Mouse (Mus musculus): ENCODE measurements at regions not wholly inside any gene's neighbourhood (a gene's known extent, or its start where the extent isn't known, plus 50 kb on each side); places are given as distances from the start of the nearest gene placed in this dataset.

DNA sequence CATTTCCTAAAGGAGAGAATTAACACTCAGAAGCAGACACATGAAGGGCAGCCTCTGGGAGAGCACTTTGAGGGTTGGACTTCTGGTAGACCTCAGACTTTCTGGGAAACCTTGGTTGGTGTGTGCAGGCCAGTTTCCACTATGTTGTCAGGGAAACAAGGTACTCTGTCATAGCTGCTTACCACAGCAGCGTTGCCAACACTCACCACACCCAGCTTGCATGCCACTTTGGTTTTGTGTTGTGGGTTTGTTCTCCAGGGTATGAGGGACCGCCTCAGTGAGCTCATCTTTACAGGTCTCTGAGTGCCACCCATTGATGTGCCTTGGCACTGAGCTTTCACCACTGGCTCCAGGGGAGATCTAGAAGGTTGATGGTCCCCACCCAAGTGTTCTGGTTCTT is 62.8 kb upstream of the Ywhaq start:
- peak; percentile 10 for DNase-seq

- DNase-seq: no peak
Measured at GRCm38 (mm10) chr12:21479251-21479650, 61.8 kb upstream of the Ywhaq start.

- DNase-seq: no peak
Measured at GRCm38 (mm10) chr12:21476516-21476915, 59.1 kb upstream of the Ywhaq start.

GRCm38 (mm10) chr12:21472951-21473710 is 55.7 kb upstream of the Ywhaq start:
- no peak for DNase-seq

- DNase-seq: no peak
Measured at GRCm38 (mm10) chr12:21472487-21472886, 55.0 kb upstream of the Ywhaq start.

DNA sequence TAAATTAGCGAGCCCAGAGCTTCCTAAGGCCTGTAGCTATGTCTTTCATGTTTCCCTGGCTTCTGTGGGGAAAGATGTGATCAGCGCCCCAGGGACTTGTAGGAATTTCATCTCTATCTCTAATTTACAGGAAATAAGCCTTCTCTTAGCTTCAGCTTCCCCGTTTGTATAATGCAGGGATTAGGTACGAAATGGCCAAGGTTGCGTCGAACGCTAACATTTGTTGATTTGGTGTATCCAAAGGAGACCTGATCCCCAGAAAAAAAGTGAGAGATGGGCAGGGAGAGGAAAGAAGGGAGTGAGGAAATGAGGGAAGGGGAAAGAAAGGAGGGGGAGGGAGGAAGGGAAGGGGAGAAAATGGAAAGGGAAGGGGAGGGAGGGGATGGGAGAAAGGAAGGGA is 54.5 kb upstream of the Ywhaq start:
- no peak for DNase-seq

DNA sequence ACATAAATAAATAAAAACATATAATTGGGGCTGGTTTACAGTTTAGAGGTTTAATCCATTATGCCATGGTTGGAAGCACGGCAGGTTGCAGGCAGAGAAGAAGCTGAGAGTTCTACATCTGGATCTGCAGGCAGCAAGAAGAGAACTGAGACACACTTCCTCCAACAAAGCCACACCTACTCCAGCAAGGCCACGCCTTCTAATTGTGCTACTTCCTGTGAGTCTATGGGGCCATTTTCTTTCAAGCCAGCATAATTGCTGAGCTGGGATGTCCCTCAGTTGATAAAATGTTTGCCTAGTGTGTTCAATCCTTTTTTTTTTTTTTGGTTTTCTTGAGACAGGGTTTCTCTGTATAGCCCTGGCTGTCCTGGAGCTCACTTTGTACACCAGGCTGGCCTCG is 52.8 kb upstream of the Ywhaq start:
- no peak for DNase-seq
